Mouse (Mus musculus): ENCODE measurements around the gene Trpv5. TPM values are rescaled to one million over a fixed set of nuclear protein-coding genes. Genes with fewer than 3 reads are reported as not detected.

Trpv5 gene
- polyA plus RNA-seq (2012; ENCODE audit: low replicate concordance): 0.05 TPM in 1 of 2 replicates, not detected in the other

DNA sequence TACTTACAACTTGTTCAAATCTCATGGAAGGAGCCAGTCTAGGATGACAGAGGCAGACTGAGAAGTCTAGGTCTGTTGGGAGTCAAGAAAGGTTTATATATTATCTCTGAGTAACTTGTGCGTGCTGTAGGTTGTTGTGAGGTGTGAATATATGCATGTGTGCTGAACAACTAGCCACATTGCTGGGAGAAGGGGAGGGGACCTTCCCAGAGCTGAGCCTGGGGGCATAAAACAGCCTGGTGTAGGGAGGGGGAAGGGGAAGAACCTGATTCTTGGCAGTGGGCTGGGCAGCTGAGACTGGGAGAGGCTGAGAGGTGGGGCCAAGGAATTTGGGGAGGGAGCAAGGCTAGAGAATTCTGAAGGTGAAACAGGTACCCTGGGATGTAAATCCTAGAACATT, at the start of gene Trpv5:
Gene Trpv5, minus strand, starts transcription at position 101 of the 400 bp plus-strand sequence.

DNA sequence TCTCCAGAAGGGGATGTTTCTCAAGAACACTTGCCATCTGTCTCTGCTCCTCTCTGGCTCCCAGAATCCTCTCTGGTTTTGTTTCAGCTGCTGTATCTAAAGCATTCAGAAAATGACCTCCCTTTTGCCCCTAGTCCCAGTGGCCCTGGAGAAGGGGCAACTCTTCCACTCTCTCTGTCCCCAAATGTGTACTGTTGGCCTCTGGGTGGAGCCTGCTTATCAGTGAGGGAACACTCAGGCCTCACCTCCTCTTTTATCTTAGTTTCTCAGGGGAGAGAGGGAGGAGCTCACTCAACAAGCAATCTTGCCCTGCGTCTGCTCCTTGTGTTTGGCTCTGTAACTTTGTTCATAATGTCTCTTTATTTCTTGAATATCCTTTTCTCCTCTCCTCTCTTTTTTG, 23.6 kb upstream of the Trpv5 start, which contains the start of gene Kel:
Gene Kel, minus strand, starts transcription at position 217 of the 400 bp plus-strand sequence.

DNA sequence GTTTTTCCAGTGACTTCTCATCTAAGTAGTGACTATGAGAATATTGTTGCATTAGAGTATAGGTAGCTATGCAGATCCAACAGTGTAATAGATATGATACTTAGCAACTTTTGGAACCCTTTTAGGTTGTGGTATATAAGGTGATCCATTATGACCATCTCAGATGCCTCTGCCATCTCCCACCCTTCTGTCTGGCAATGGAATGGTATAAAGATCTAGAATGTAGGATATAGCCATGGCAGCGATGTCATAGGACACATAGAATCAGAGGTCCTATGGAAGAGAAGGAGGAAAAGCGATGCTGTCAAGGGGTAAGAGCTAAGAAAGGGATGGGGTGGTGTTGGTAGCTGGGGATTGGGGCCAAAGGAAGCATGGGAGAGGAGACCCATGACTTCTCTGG, 3.6 kb upstream of the Trpv5 start, which contains the start of gene Llcfc1:
Gene Llcfc1, plus strand, starts transcription at position 301 of the 400 bp plus-strand sequence.

DNA sequence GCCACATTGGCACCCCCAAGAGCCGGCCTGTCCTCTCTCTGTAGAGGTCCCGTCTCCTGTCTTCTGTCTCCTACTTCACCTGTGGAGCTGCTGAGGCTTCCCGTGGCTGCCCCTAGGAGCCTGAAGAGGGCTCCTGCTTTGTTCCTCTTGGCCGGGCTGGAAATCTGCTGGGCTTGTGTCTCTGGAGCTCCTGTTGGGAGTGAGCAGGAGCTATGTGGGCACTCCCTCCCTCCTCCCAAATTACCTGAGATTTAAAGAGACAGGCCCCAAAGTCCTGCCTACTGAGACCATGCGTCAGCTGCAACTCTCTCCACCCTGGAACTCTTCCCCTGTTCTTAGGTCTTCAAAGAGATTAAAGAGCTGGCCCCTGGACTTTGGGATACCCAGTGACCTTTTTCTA, 44.4 kb downstream of the Trpv5 start, which contains the start of gene Trpv6:
Gene Trpv6, minus strand, starts transcription at position 228 of the 400 bp plus-strand sequence.

DNA sequence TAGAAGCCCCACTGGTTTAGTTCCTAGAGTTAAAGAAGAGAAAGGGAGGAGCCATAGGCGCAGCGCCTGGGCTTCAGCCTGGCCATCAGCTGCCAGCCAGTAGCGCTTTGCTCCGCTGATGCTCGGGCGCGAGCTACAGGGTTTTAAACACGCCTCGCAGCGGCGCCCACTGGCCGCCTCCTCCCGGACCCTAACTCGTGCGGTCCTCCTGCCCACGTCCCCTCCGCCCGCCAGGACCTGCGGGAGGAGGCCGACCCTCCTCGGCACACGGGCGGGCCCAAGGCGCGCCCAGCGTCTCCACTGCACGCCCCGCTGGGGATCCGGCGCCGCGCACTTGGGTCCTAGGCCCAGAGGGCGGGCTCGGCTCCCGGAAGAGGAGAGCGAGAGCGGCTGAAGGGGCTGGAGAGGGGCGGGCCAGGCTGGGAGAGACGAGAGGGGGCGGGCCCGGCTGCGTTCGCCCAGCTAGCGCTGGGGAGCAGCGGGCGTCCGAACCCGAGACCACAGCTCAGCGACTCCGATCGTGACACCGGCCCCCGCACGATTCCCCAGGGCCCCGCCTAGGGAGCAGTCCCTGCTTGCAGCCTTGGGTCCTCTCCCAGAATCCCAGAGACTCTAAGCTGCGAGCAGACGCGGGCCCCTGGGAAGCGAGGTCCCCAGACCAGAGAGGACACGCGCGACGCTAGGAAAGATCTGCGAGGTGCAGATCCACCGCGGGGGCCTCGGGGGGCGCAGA, 75.3 kb downstream of the Trpv5 start, which contains the start of gene Ephb6:
Gene Ephb6, plus strand, starts transcription at position 422 of the 733 bp plus-strand sequence.

Other genes starting within 250 kb of the Trpv5 start
- gene Gm10334, start 234.6 kb downstream of the Trpv5 start, polyA plus RNA-seq (2012; ENCODE audit: low replicate concordance): not detected in 2 replicates
- not detected in 2 replicates for gene Prss1, start 221.8 kb downstream of the Trpv5 start, polyA plus RNA-seq (2012; ENCODE audit: low replicate concordance)
- not detected in 2 replicates for gene Prss2, start 159.0 kb downstream of the Trpv5 start, polyA plus RNA-seq (2012; ENCODE audit: low replicate concordance)
- 1.2 and 8.3 TPM in 2 replicates for gene Ephb6, start 75.3 kb downstream of the Trpv5 start, polyA plus RNA-seq (2012; ENCODE audit: low replicate concordance)
- gene Trpv6, start 44.4 kb downstream of the Trpv5 start, polyA plus RNA-seq (2012; ENCODE audit: low replicate concordance): not detected in 2 replicates
- not detected in 2 replicates for gene Llcfc1, start 3.7 kb upstream of the Trpv5 start, polyA plus RNA-seq (2012; ENCODE audit: low replicate concordance)
- 19.2 and 25.4 TPM in 2 replicates for gene Kel, start 23.6 kb upstream of the Trpv5 start, polyA plus RNA-seq (2012; ENCODE audit: low replicate concordance)
- not detected in 2 replicates for gene Olfr459, start 94.4 kb upstream of the Trpv5 start, polyA plus RNA-seq (2012; ENCODE audit: low replicate concordance)
- not detected in 2 replicates for gene Pip, start 166.8 kb upstream of the Trpv5 start, polyA plus RNA-seq (2012; ENCODE audit: low replicate concordance)
- not detected in 2 replicates for gene Sval2, start 172.2 kb upstream of the Trpv5 start, polyA plus RNA-seq (2012; ENCODE audit: low replicate concordance)

Measured in leukemia stem cell, adult 10-12 weeks (primary cell).